Mouse (Mus musculus) heart, adult 11 months (tissue): ENCODE data around the gene Iqgap3.
A peak's percentile ranks its signal among the peaks of the same experiment; 100 is the strongest.

Experiments used
- DNase-seq: peaks from one replicate; pipeline ENCODE4 v3.0.0; 2022

Gene Iqgap3

GRCm38 (mm10) chr3:88081345-88082223, at the start of gene Iqgap3:
Gene Iqgap3 (plus strand): TSS chr3:88081971.
- peak; percentile 98 for DNase-seq

- DNase-seq, result no peak
These were observed 48.3 kb upstream of the Iqgap3 start for GRCm38 (mm10) chr3:88033506-88033905.

- DNase-seq, result no peak
These were observed 46.0 kb upstream of the Iqgap3 start for GRCm38 (mm10) chr3:88035561-88036293.

- DNase-seq, result peak; percentile 99
These were observed 38.9 kb upstream of the Iqgap3 start, which contains the start of gene Gpatch4 for GRCm38 (mm10) chr3:88042661-88043421. Gene Gpatch4 (plus strand): TSS chr3:88043108.

- DNase-seq, result no peak
These were observed 32.2 kb upstream of the Iqgap3 start for GRCm38 (mm10) chr3:88049532-88049931.

GRCm38 (mm10) chr3:88057030-88057429, 24.7 kb upstream of the Iqgap3 start:
- DNase-seq, result no peak

GRCm38 (mm10) chr3:88057902-88058696, 23.7 kb upstream of the Iqgap3 start, which contains the start of gene Naxe:
Gene Naxe (minus strand): TSS chr3:88058495.
- DNase-seq, result peak; percentile 98

GRCm38 (mm10) chr3:88068386-88068785, 13.4 kb upstream of the Iqgap3 start:
- DNase-seq, result no peak

- peak; percentile 97 for DNase-seq
These were observed 10.0 kb upstream of the Iqgap3 start for GRCm38 (mm10) chr3:88071783-88072182.

- DNase-seq, result no peak
These were observed 8.1 kb upstream of the Iqgap3 start for GRCm38 (mm10) chr3:88073631-88074030.

GRCm38 (mm10) chr3:88074351-88074750, 7.4 kb upstream of the Iqgap3 start:
- DNase-seq, result no peak

GRCm38 (mm10) chr3:88074766-88075165, 7.0 kb upstream of the Iqgap3 start:
- no peak for DNase-seq

- no peak for DNase-seq
These were observed 4.3 kb upstream of the Iqgap3 start for GRCm38 (mm10) chr3:88077441-88077840.

GRCm38 (mm10) chr3:88078204-88078603, 3.6 kb upstream of the Iqgap3 start, which contains the start of gene Ttc24:
Gene Ttc24 (minus strand): TSS chr3:88078304.
- DNase-seq, result no peak

- peak; percentile 82 for DNase-seq
These were observed 450 bp downstream of the Iqgap3 start for GRCm38 (mm10) chr3:88082224-88082618.

GRCm38 (mm10) chr3:88082663-88083062, 892 bp downstream of the Iqgap3 start:
- DNase-seq, result peak; percentile 91

- no peak for DNase-seq
These were observed 2.2 kb downstream of the Iqgap3 start for GRCm38 (mm10) chr3:88084001-88084400.

GRCm38 (mm10) chr3:88085459-88085858, 3.7 kb downstream of the Iqgap3 start:
- DNase-seq, result no peak

GRCm38 (mm10) chr3:88087688-88088087, 5.9 kb downstream of the Iqgap3 start:
- DNase-seq, result peak; percentile 81

- no peak for DNase-seq
These were observed 8.3 kb downstream of the Iqgap3 start for GRCm38 (mm10) chr3:88090106-88090505.

- DNase-seq, result no peak
These were observed 8.8 kb downstream of the Iqgap3 start for GRCm38 (mm10) chr3:88090616-88091015.

- DNase-seq, result no peak
These were observed 12.4 kb downstream of the Iqgap3 start for GRCm38 (mm10) chr3:88094126-88094525.
